Mouse (Mus musculus): ENCODE results near the gene Hoxb5.

GRCm38 (mm10) chr11:96288455-96289221 lies 14.5 kb upstream of the Hoxb5 start:
- TF ChIP-seq CTCF (IDR thresholded peaks at IDR 0.05; ENCODE audit: borderline replicate concordance, control insufficient read depth, extremely low read depth, insufficient read depth, low read length, poor library complexity): no peak
- TF ChIP-seq POLR2A (IDR thresholded peaks at IDR 0.05; ENCODE audit: control insufficient read depth, extremely low read depth, insufficient read depth, low read length, poor library complexity): no peak
